Mouse (Mus musculus) testis, postnatal 10 days (tissue): Measurements from ENCODE around the gene Cd80.
"Not testable (repeated sequence)": the region's sequence is repeated elsewhere in the genome, so short reads cannot be mapped to it uniquely, and the experiment has no call there.

ENCODE experiments used
- DNase-seq: peaks from one replicate; pipeline ENCODE4 v3.0.0; 2021; ENCODE audit warnings: low spot score

Cd80 gene

GRCm38 (mm10) chr16:38455511-38456418 lies at the start of gene Cd80:
Cd80 (plus strand) TSS chr16:38455561.
- DNase-seq: no peak

GRCm38 (mm10) chr16:38406293-38406692 lies 49.1 kb upstream of the Cd80 start:
- DNase-seq: no peak

GRCm38 (mm10) chr16:38406708-38407107 lies 48.7 kb upstream of the Cd80 start:
- no peak for DNase-seq

GRCm38 (mm10) chr16:38407584-38407983 lies 47.8 kb upstream of the Cd80 start:
- DNase-seq: no peak

GRCm38 (mm10) chr16:38408416-38408815 lies 46.9 kb upstream of the Cd80 start:
- no peak for DNase-seq

GRCm38 (mm10) chr16:38414953-38415352 lies 40.4 kb upstream of the Cd80 start:
- no peak for DNase-seq

GRCm38 (mm10) chr16:38425374-38425773 lies 30.0 kb upstream of the Cd80 start:
- no peak for DNase-seq

- no peak for DNase-seq
Measured at GRCm38 (mm10) chr16:38425799-38426198, 29.6 kb upstream of the Cd80 start.

- no peak for DNase-seq
Measured at GRCm38 (mm10) chr16:38431446-38432185, 23.7 kb upstream of the Cd80 start.

- no peak for DNase-seq
Measured at GRCm38 (mm10) chr16:38432498-38433425, 22.6 kb upstream of the Cd80 start, which contains the start of gene Pla1a. Pla1a (minus strand) TSS chr16:38433145.

- DNase-seq: no peak
Measured at GRCm38 (mm10) chr16:38433514-38433913, 21.8 kb upstream of the Cd80 start.

- no peak for DNase-seq
Measured at GRCm38 (mm10) chr16:38434295-38434795, 21.0 kb upstream of the Cd80 start.

GRCm38 (mm10) chr16:38439190-38439589 lies 16.2 kb upstream of the Cd80 start:
- DNase-seq: no peak

GRCm38 (mm10) chr16:38440403-38440802 lies 15.0 kb upstream of the Cd80 start:
- no peak for DNase-seq

GRCm38 (mm10) chr16:38441611-38442010 lies 13.8 kb upstream of the Cd80 start:
- no peak for DNase-seq

- DNase-seq: no peak
Measured at GRCm38 (mm10) chr16:38442216-38442615, 13.1 kb upstream of the Cd80 start.

- no peak for DNase-seq
Measured at GRCm38 (mm10) chr16:38443721-38444464, 11.5 kb upstream of the Cd80 start.

GRCm38 (mm10) chr16:38445046-38445445 lies 10.3 kb upstream of the Cd80 start:
- DNase-seq: no peak

GRCm38 (mm10) chr16:38445576-38445975 lies 9.8 kb upstream of the Cd80 start:
- no peak for DNase-seq

- DNase-seq: not testable (repeated sequence)
Measured at GRCm38 (mm10) chr16:38446141-38446540, 9.2 kb upstream of the Cd80 start.

- no peak for DNase-seq
Measured at GRCm38 (mm10) chr16:38447366-38447765, 8.0 kb upstream of the Cd80 start.
